Mouse (Mus musculus): ENCODE measurements at regions not wholly inside any gene's neighbourhood (a gene's known extent, or its start where the extent isn't known, plus 50 kb on each side); places are given as distances from the start of the nearest gene placed in this dataset.
"Not testable (repeated sequence)": the region's sequence is repeated elsewhere in the genome, so short reads cannot be mapped to it uniquely, and the experiment has no call there.

DNA sequence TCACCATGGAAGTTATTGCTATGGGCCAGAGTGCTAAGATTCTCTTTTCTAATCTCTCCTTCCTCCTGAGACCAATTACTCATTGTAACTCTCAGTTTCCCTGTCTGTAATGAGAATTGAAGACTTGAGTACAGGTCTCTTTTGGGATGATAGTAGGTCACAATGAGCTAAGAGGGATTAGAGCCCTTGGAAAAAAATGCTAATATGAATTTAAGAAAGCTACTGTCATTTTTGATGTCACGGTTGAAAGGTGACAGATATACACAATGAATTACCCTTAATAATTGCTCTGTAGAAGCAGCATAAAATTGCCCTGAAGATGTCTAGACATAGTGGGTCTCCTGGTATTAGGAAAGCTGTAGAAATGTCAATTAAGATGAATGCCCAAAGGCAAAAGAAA lies 178.2 kb downstream of the Kcna4 start:
- Histone ChIP-seq H3K36me3 (ENCODE audit: control insufficient read depth, insufficient read depth, low read length) (no peaks in the 10 kb centered on the region), H3K4me2 (ENCODE audit: low read length) (no peak overlapping the region), H3K4me1 (ENCODE audit: control insufficient read depth, insufficient read depth, low read depth, low read length) (no peaks in the 10 kb centered on the region), H3K4me3 (ENCODE audit: low read length) (no peak overlapping the region), H3K9me3 (ENCODE audit: control insufficient read depth, low read length) (no peaks in the 10 kb centered on the region), H3K9ac (ENCODE audit: low read depth, low read length) (no peak overlapping the region), H3K27ac (ENCODE audit: low read depth, low read length) (no peak overlapping the region), H3K27me3 (replicated peaks; ENCODE audit: control insufficient read depth, insufficient read depth, low read length) (no peaks in the 10 kb centered on the region)
- ATAC-seq: no peak
- 53% methylated on average over 1 of the region's 1 CpGs for WGBS

DNA sequence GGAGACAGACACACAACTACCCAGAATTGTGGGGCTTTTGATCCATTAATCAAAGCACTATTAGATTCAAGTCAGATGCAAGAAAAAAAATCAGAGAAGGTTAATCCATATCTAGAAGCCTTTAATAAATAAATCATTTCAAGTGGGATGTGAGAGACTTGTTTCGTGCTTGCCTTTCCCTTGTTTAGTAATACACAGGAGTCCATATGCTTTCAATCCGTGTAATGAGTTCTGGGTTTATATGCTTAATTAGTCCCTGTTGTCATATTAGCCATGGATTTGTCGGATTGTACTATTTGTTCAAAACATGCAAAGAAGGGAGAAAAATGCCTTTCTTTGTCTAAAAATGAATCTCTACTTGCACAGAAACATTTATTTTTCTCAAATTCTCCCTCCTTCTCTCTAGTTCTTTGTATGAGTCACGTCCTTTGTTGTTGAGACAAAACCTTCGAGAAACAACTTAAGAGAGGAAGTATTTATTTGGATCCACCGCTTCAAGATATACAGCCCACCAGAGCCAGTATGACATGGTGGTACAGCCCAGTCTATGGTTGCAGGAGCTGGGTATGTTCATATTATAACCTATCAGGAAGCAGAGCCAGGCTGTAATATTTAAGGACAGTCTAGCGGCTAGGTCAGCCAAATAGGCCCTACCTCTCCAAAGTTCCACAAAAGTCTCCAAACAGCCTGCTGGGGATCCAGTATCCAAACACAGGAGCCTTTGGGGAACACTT lies 213.4 kb downstream of the Kcna4 start:
- 63% methylated on average over 7 of the region's 7 CpGs for WGBS
- Histone ChIP-seq H3K4me2 (ENCODE audit: low read length) (no peak overlapping the region), H3K27ac (ENCODE audit: low read depth, low read length) (no peak overlapping the region), H3K9me3 (ENCODE audit: control insufficient read depth, low read length) (no peaks in the 10 kb centered on the region), H3K4me3 (ENCODE audit: low read length) (no peak overlapping the region), H3K9ac (ENCODE audit: low read depth, low read length) (no peak overlapping the region), H3K4me1 (ENCODE audit: control insufficient read depth, insufficient read depth, low read depth, low read length) (peaks cover 2% of the 10 kb centered on the region; the same call in 1 of the 2 replicates), H3K36me3 (ENCODE audit: control insufficient read depth, insufficient read depth, low read length) (no peaks in the 10 kb centered on the region), H3K27me3 (replicated peaks; ENCODE audit: control insufficient read depth, insufficient read depth, low read length) (no peaks in the 10 kb centered on the region)
- no peak for ATAC-seq

DNA sequence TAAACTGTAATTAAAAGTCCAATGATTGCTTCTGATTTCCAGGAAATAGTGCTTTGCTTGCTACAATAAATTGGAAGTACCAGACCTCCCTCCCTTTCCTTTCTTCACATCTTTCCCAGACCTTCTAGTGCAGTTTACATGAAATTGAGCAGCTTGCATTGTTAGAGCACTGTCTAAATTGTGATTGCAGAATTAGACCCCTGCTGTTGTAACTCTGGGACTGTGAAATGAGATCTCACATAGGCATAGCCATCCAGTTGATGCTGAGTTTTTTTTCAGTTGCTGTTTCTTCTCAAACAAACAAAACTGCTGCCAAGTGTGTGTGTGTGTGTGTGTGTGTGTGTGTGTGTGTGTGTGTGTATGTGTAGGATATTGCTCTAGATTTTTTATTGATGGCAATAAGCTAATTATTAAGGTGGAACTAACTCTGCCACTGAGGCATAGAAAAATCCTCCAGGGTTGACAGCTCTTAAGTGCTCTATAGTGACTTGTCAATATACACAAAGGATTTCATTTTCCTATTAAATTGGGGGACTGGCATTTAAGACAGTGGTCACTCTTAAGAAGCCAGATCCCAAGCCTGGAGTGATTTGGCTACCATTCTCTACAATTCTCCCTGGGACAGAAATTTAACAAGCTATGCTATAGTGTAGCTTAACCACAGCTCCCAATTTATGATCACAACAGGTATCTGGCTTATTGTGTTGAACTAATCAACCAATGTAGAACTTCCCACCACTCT lies 217.2 kb downstream of the Kcna4 start:
- no peak overlapping the region for H3K27ac ChIP-seq (ENCODE audit: low read depth, low read length)
- H3K4me1 ChIP-seq (ENCODE audit: control insufficient read depth, insufficient read depth, low read depth, low read length): peaks cover 2% of the 10 kb centered on the region; the same call in 1 of the 2 replicates
- no peaks in the 10 kb centered on the region for H3K27me3 ChIP-seq (replicated peaks; ENCODE audit: control insufficient read depth, insufficient read depth, low read length)
- no peak overlapping the region for H3K9ac ChIP-seq (ENCODE audit: low read depth, low read length)
- no peaks in the 10 kb centered on the region for H3K36me3 ChIP-seq (ENCODE audit: control insufficient read depth, insufficient read depth, low read length)
- peak; percentile 90 for ATAC-seq
- H3K9me3 ChIP-seq (ENCODE audit: control insufficient read depth, low read length): no peaks in the 10 kb centered on the region
- H3K4me2 ChIP-seq (ENCODE audit: low read length): no peak overlapping the region
- no peak overlapping the region for H3K4me3 ChIP-seq (ENCODE audit: low read length)

DNA sequence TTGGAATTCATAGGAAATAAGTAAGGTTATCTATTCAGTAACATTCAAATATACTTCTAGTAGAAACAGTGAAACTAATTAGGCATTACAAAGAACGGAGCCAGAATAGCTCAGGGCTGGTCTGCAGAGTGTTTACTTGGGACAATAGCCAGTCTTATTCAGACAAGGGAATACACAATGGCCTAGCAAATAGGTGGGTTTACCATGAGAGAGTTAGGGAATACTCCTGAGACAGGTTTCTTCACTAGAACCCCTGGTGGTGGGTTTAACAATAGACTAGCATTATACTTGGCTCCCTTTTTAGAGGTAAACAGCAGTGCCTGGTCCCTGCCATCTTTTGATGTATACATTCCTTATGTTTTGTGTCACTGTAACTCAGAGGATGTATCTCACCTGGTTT lies 225.0 kb downstream of the Kcna4 start:
- H3K27ac ChIP-seq (ENCODE audit: low read depth, low read length); H3K4me3 ChIP-seq (ENCODE audit: low read length); H3K36me3 ChIP-seq (ENCODE audit: control insufficient read depth, insufficient read depth, low read length); H3K4me2 ChIP-seq (ENCODE audit: low read length); H3K9ac ChIP-seq (ENCODE audit: low read depth, low read length); H3K9me3 ChIP-seq (ENCODE audit: control insufficient read depth, low read length); H3K4me1 ChIP-seq (ENCODE audit: control insufficient read depth, insufficient read depth, low read depth, low read length); H3K27me3 ChIP-seq (replicated peaks; ENCODE audit: control insufficient read depth, insufficient read depth, low read length); ATAC-seq: not testable (repeated sequence)
- 73% methylated on average over 1 of the region's 1 CpGs for WGBS

DNA sequence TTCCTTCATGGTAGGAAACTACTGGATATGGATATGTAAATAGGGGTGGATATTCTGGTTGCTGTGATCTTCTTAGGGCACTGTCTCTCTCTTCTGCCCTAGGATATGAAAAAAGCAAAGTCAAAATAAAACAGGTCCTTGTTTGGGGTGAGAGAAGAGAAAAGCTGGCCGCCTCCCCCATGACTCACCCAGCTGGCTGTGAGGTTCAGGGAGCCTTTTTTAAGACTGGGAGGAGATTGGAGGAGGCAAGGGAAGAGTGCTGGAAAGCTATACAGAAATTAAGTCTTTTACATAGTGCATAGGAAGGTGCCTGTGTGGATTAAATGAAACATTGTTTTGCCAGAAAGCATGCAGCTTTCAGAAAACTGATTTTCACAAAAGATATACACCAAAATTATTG lies 227.7 kb downstream of the Kcna4 start:
- Histone ChIP-seq H3K4me3 (ENCODE audit: low read length) (no peak overlapping the region), H3K4me2 (ENCODE audit: low read length) (no peak overlapping the region), H3K27me3 (replicated peaks; ENCODE audit: control insufficient read depth, insufficient read depth, low read length) (no peaks in the 10 kb centered on the region), H3K9ac (ENCODE audit: low read depth, low read length) (no peak overlapping the region), H3K9me3 (ENCODE audit: control insufficient read depth, low read length) (peaks cover 2% of the 10 kb centered on the region; the same call in 1 of the 2 replicates), H3K27ac (ENCODE audit: low read depth, low read length) (no peak overlapping the region), H3K36me3 (ENCODE audit: control insufficient read depth, insufficient read depth, low read length) (no peaks in the 10 kb centered on the region), H3K4me1 (ENCODE audit: control insufficient read depth, insufficient read depth, low read depth, low read length) (no peaks in the 10 kb centered on the region)
- 83% methylated on average over 1 of the region's 1 CpGs for WGBS
- no peak for ATAC-seq

DNA sequence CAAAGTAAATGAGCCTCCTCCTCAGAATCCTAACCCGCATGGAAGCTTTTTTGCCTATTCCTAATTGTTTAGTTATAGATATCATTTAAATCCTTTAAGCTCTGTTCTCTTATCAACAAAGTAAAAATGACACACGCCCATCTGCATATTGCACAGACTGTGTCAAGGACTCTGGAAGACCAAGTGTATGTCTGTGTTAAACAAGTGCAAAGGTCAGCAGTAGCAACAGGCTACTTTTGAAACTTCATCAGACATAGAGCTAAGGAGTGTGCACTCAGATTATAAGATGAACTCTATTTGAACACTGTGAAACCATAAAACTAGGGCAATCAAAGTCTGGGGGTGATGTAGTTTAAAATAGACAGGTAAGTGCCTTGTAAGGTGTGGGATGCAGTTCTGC lies 228.3 kb downstream of the Kcna4 start:
- Histone ChIP-seq H3K4me1 (ENCODE audit: control insufficient read depth, insufficient read depth, low read depth, low read length) (no peaks in the 10 kb centered on the region), H3K27ac (ENCODE audit: low read depth, low read length) (no peak overlapping the region), H3K9me3 (ENCODE audit: control insufficient read depth, low read length) (peaks cover 2% of the 10 kb centered on the region; the same call in 1 of the 2 replicates), H3K36me3 (ENCODE audit: control insufficient read depth, insufficient read depth, low read length) (no peaks in the 10 kb centered on the region), H3K4me2 (ENCODE audit: low read length) (no peak overlapping the region), H3K9ac (ENCODE audit: low read depth, low read length) (no peak overlapping the region), H3K4me3 (ENCODE audit: low read length) (no peak overlapping the region), H3K27me3 (replicated peaks; ENCODE audit: control insufficient read depth, insufficient read depth, low read length) (no peaks in the 10 kb centered on the region)
- WGBS: 86% methylated on average over 2 of the region's 2 CpGs
- no peak for ATAC-seq

DNA sequence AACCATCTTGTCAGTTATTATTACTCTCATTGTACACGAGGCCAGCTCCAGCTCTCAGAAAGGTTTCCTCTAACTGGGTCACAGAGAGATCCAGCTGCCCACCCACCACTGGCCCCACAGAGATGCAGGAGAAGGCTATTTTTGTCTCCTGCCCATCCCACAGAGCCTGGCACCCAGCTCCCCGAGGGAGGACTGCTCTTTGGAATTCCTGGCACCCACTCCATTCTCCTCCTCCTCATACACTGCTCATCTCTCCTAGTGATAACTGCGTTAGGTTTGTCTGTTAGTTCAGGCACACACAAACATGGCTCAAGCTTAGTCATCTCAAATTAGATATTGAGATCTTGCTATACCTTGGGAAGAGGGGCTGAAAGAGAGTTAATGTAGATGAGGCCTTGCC lies 228.9 kb downstream of the Kcna4 start:
- H3K4me3 ChIP-seq (ENCODE audit: low read length): no peak overlapping the region
- H3K27me3 ChIP-seq (replicated peaks; ENCODE audit: control insufficient read depth, insufficient read depth, low read length): no peaks in the 10 kb centered on the region
- H3K36me3 ChIP-seq (ENCODE audit: control insufficient read depth, insufficient read depth, low read length): no peaks in the 10 kb centered on the region
- no peak overlapping the region for H3K9ac ChIP-seq (ENCODE audit: low read depth, low read length)
- H3K4me1 ChIP-seq (ENCODE audit: control insufficient read depth, insufficient read depth, low read depth, low read length): no peaks in the 10 kb centered on the region
- WGBS: 67% methylated on average over 3 of the region's 3 CpGs
- H3K27ac ChIP-seq (ENCODE audit: low read depth, low read length): no peak overlapping the region
- no peak for ATAC-seq
- peaks cover 2% of the 10 kb centered on the region; the same call in 1 of the 2 replicates for H3K9me3 ChIP-seq (ENCODE audit: control insufficient read depth, low read length)
- H3K4me2 ChIP-seq (ENCODE audit: low read length): no peak overlapping the region

DNA sequence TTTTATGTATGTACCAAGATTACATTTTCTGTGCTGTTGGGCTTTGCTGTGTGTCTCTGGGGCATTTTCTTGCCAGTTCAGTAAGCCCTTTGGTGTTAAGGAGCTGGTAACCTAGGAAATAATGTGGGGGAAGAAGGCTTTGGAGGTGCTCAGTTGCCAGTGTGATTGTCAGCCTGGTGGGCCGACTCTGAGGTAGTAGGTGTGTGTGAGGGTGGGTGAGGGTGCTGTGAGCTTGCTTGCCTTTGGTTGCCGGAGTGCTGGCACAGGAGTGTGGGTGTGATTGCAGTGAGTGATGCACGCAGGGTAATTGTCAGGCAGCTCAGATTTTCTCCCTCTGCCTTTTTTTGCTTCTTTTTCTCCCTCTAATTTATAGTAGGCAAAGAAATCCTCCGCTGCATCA lies 229.3 kb downstream of the Kcna4 start:
- no peak for ATAC-seq
- no peak overlapping the region for H3K4me2 ChIP-seq (ENCODE audit: low read length)
- no peak overlapping the region for H3K27ac ChIP-seq (ENCODE audit: low read depth, low read length)
- no peak overlapping the region for H3K4me3 ChIP-seq (ENCODE audit: low read length)
- 69% methylated on average over 4 of the region's 4 CpGs for WGBS
- H3K9ac ChIP-seq (ENCODE audit: low read depth, low read length): no peak overlapping the region
- H3K9me3 ChIP-seq (ENCODE audit: control insufficient read depth, low read length): peaks cover 2% of the 10 kb centered on the region; the same call in 1 of the 2 replicates
- no peaks in the 10 kb centered on the region for H3K27me3 ChIP-seq (replicated peaks; ENCODE audit: control insufficient read depth, insufficient read depth, low read length)
- H3K4me1 ChIP-seq (ENCODE audit: control insufficient read depth, insufficient read depth, low read depth, low read length): no peaks in the 10 kb centered on the region
- H3K36me3 ChIP-seq (ENCODE audit: control insufficient read depth, insufficient read depth, low read length): no peaks in the 10 kb centered on the region

DNA sequence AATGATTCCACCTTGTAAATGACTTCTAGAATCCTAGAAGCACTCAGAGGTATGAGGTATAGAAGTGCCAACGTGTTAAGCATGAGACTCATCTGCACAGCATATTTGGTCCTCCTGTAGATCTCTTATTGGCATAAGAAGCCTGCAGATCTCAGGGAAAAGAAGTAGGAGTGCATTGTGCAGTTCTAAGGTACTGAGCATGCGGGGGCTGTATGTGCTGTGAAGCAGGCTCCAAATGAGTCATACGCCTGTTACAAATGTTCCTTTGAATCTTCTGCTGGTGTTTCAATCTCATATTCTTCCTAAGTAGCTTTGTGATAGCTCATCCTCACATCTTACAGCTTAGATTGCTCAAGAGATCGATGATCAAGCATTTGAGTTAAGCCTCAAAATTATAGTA lies 252.7 kb downstream of the Kcna4 start:
- no peak overlapping the region for H3K9ac ChIP-seq (ENCODE audit: low read depth, low read length)
- H3K4me1 ChIP-seq (ENCODE audit: control insufficient read depth, insufficient read depth, low read depth, low read length): no peaks in the 10 kb centered on the region
- H3K9me3 ChIP-seq (ENCODE audit: control insufficient read depth, low read length): no peaks in the 10 kb centered on the region
- H3K27me3 ChIP-seq (replicated peaks; ENCODE audit: control insufficient read depth, insufficient read depth, low read length): no peaks in the 10 kb centered on the region
- 88% methylated on average over 4 of the region's 4 CpGs for WGBS
- no peaks in the 10 kb centered on the region for H3K36me3 ChIP-seq (ENCODE audit: control insufficient read depth, insufficient read depth, low read length)
- no peak overlapping the region for H3K4me2 ChIP-seq (ENCODE audit: low read length)
- no peak overlapping the region for H3K27ac ChIP-seq (ENCODE audit: low read depth, low read length)
- no peak for ATAC-seq
- H3K4me3 ChIP-seq (ENCODE audit: low read length): no peak overlapping the region
